Comparison of ENCODE assay signal across 10 mouse cellular contexts in the genomic region with DNA sequence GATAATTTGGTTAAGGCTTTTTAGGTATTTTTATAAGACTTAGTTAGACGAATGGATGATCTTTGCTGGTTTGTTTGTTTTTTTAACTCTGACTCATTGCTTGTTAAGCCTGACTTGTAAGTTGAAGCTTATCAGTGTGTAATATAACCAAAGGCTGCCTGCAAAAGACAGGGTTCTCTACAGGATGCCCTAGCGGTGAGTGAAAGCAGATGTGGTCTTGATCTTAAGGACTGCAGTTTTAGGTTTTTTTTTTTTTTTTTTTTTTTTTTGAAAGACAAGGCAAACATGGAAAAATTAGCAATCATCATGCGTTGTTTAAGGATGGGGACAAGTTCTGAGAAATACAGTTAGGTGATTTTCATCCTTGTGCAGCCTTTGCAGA. TPM values are rescaled to one million over a fixed set of nuclear protein-coding genes. Genes with fewer than 3 reads are reported as not detected.
DNase-seq lines count a peak whose midpoint lies in the region; ATAC-seq and TF ChIP-seq lines count a peak whose summit lies in the region.
"Had no signal": no experiment of that assay in that cellular context is flagged by ENCODE, and none has a peak within 500 bp of the region (broad histone marks: within the 10 kb centered on the region; RNA-seq: fewer than 3 reads in every experiment).

No protein-coding gene starts in this region.

- peak; percentile 93 for DNase-seq in 3T3-L1 (ENCODE audit: low read depth, low spot score)
- peak; percentile 45 for DNase-seq in T-cell, adult 2 months (ENCODE audit: low spot score)
- peak in 1 of 3 experiments; percentile 33 for DNase-seq in liver, embryonic 14.5 days (ENCODE audit: low read depth in 3 of 3, low spot score in 3 of 3)
- DNase-seq in cerebellum, postnatal 10 days: no peak
- no peak for DNase-seq in cerebellum, adult 11 months
- no peak for DNase-seq in Muller cell, postnatal 12 days (ENCODE audit: inconsistent ontology term)
- DNase-seq: kidney, postnatal 25 days had no signal

- TF ChIP-seq EP300 in liver, embryonic 14.5 days (IDR thresholded peaks at IDR 0.05; ENCODE audit: low read depth): no peak

- peak overlapping the region; percentile 63 for H3K4me2 ChIP-seq in hindbrain, embryonic 13.5 days
- H3K4me2 ChIP-seq in hindbrain, embryonic 12.5 days (replicated peaks): no peak overlapping the region
- H3K4me2 ChIP-seq in liver, embryonic 14.5 days (ENCODE audit: low read depth): peak overlapping the region; percentile 90

- no peak for ATAC-seq in hindbrain, embryonic 13.5 days (ENCODE audit: low FRiP score)
- no peak for ATAC-seq in hindbrain, embryonic 12.5 days (ENCODE audit: low FRiP score)
- ATAC-seq in liver, embryonic 14.5 days (ENCODE audit: insufficient read depth): no peak

- H3K27me3 ChIP-seq in hindbrain, embryonic 13.5 days: no peaks in the 10 kb centered on the region
- no peaks in the 10 kb centered on the region for H3K27me3 ChIP-seq in hindbrain, embryonic 12.5 days
- no peaks in the 10 kb centered on the region for H3K27me3 ChIP-seq in liver, embryonic 14.5 days (ENCODE audit: control insufficient read depth, insufficient read depth, low read length)
- H3K27me3 ChIP-seq: embryonic facial prominence, embryonic 15.5 days had no signal

- H3K9ac ChIP-seq in hindbrain, embryonic 13.5 days: no peak overlapping the region
- no peak overlapping the region for H3K9ac ChIP-seq in hindbrain, embryonic 12.5 days
- H3K9ac ChIP-seq in liver, embryonic 14.5 days (replicated peaks): no peak overlapping the region; the same call in 1 of the 2 replicates
- H3K9ac ChIP-seq: embryonic facial prominence, embryonic 15.5 days had no signal

- H3K4me3 ChIP-seq in hindbrain, embryonic 13.5 days: peak overlapping the region; percentile 92; the same call in 1 of the 2 replicates
- H3K4me3 ChIP-seq in hindbrain, embryonic 12.5 days: no peak overlapping the region
- peak overlapping the region in 1 of 2 experiments; percentile 91; a peak in 1 of 4 replicates for H3K4me3 ChIP-seq in liver, embryonic 14.5 days (ENCODE audit: insufficient read depth in 1 of 2, low read depth in 2 of 2, low read length in 2 of 2)

- H3K4me1 ChIP-seq in hindbrain, embryonic 13.5 days (replicated peaks): peaks cover 38% of the 10 kb centered on the region
- peaks cover 22% of the 10 kb centered on the region for H3K4me1 ChIP-seq in hindbrain, embryonic 12.5 days
- peaks cover 14 to 15% of the 10 kb centered on the region in 2 experiments for H3K4me1 ChIP-seq in liver, embryonic 14.5 days (replicated peaks; ENCODE audit: control insufficient read depth in 2 of 2, insufficient read depth in 2 of 2, low read length in 1 of 2)

- TF ChIP-seq CTCF in liver, embryonic 14.5 days (IDR thresholded peaks at IDR 0.05; ENCODE audit: low read depth): no peak; the same call in 1 of the 2 replicates

- no peak overlapping the region for H3K27ac ChIP-seq in hindbrain, embryonic 13.5 days
- no peak overlapping the region for H3K27ac ChIP-seq in hindbrain, embryonic 12.5 days
- no peak overlapping the region for H3K27ac ChIP-seq in liver, embryonic 14.5 days
- H3K27ac ChIP-seq: embryonic facial prominence, embryonic 15.5 days had no signal

- 75% methylated on average over 3 of the region's 3 CpGs for WGBS in hindbrain, embryonic 13.5 days
- 64% methylated on average over 3 of the region's 3 CpGs for WGBS in hindbrain, embryonic 12.5 days
- WGBS in liver, embryonic 14.5 days (ENCODE audit: insufficient replicate concordance): 40% methylated on average over 3 of the region's 3 CpGs

- no peaks in the 10 kb centered on the region for H3K9me3 ChIP-seq in hindbrain, embryonic 13.5 days
- H3K9me3 ChIP-seq in hindbrain, embryonic 12.5 days (replicated peaks): no peaks in the 10 kb centered on the region
- no peaks in the 10 kb centered on the region for H3K9me3 ChIP-seq in liver, embryonic 14.5 days (ENCODE audit: control insufficient read depth, low read length)
- H3K9me3 ChIP-seq: embryonic facial prominence, embryonic 15.5 days had no signal

- no peaks in the 10 kb centered on the region; the same call in 1 of the 2 replicates for H3K36me3 ChIP-seq in hindbrain, embryonic 13.5 days
- H3K36me3 ChIP-seq in hindbrain, embryonic 12.5 days: no peaks in the 10 kb centered on the region
- H3K36me3 ChIP-seq in liver, embryonic 14.5 days (replicated peaks; ENCODE audit: control insufficient read depth, insufficient read depth, low read depth): no peaks in the 10 kb centered on the region

RNA-seq across cellular contexts. Expression of gene Rnf115, which starts 1.9 kb away (rescaled TPM):
- 70.3 and 72.4 TPM in 2 replicates for polyA plus RNA-seq in hindbrain, embryonic 13.5 days (2015; fragmentation: Nextera tagmentation; extraction: Ambion mirVana)
- 78.2 and 87.9 TPM in 2 replicates for polyA plus RNA-seq in hindbrain, embryonic 12.5 days (2016; fragmentation: Nextera tagmentation; extraction: Ambion mirVana)
- polyA plus RNA-seq in liver, embryonic 14.5 days (2012; rRNA removed): 9.6 and 12.4 TPM in 2 replicates
- polyA plus RNA-seq in liver, embryonic 14.5 days (2014; fragmentation: Nextera tagmentation; extraction: Ambion mirVana): 28.2 and 33.0 TPM in 2 replicates

RNA-seq across cellular contexts. Expression of gene Polr3c, which starts 2.0 kb away (rescaled TPM):
- 32.5 and 36.4 TPM in 2 replicates for polyA plus RNA-seq in hindbrain, embryonic 13.5 days (2015; fragmentation: Nextera tagmentation; extraction: Ambion mirVana)
- 35.9 and 36.0 TPM in 2 replicates for polyA plus RNA-seq in hindbrain, embryonic 12.5 days (2016; fragmentation: Nextera tagmentation; extraction: Ambion mirVana)
- polyA plus RNA-seq in liver, embryonic 14.5 days (2012; rRNA removed): 15.4 and 21.6 TPM in 2 replicates
- polyA plus RNA-seq in liver, embryonic 14.5 days (2014; fragmentation: Nextera tagmentation; extraction: Ambion mirVana): 14.5 and 14.6 TPM in 2 replicates

RNA-seq across cellular contexts. Expression of gene Nudt17, which starts 21.0 kb away (rescaled TPM):
- 14.0 and 19.2 TPM in 2 replicates for polyA plus RNA-seq in hindbrain, embryonic 13.5 days (2015; fragmentation: Nextera tagmentation; extraction: Ambion mirVana)
- polyA plus RNA-seq in hindbrain, embryonic 12.5 days (2016; fragmentation: Nextera tagmentation; extraction: Ambion mirVana): 10.9 and 13.9 TPM in 2 replicates
- polyA plus RNA-seq in liver, embryonic 14.5 days (2012; rRNA removed): 0.62 and 0.65 TPM in 2 replicates
- 1.4 and 1.5 TPM in 2 replicates for polyA plus RNA-seq in liver, embryonic 14.5 days (2014; fragmentation: Nextera tagmentation; extraction: Ambion mirVana)

RNA-seq across cellular contexts. Expression of gene Pias3, which starts 33.2 kb away (rescaled TPM):
- polyA plus RNA-seq in hindbrain, embryonic 13.5 days (2015; fragmentation: Nextera tagmentation; extraction: Ambion mirVana): 33.7 and 33.8 TPM in 2 replicates
- 48.2 and 55.0 TPM in 2 replicates for polyA plus RNA-seq in hindbrain, embryonic 12.5 days (2016; fragmentation: Nextera tagmentation; extraction: Ambion mirVana)
- 5.1 and 5.7 TPM in 2 replicates for polyA plus RNA-seq in liver, embryonic 14.5 days (2012; rRNA removed)
- 3.6 and 4.1 TPM in 2 replicates for polyA plus RNA-seq in liver, embryonic 14.5 days (2014; fragmentation: Nextera tagmentation; extraction: Ambion mirVana)

RNA-seq across cellular contexts. Expression of gene Ankrd35, which starts 59.5 kb away (rescaled TPM):
- 0.84 and 0.89 TPM in 2 replicates for polyA plus RNA-seq in hindbrain, embryonic 13.5 days (2015; fragmentation: Nextera tagmentation; extraction: Ambion mirVana)
- polyA plus RNA-seq in hindbrain, embryonic 12.5 days (2016; fragmentation: Nextera tagmentation; extraction: Ambion mirVana): 0.57 and 0.58 TPM in 2 replicates
- 0.26 and 0.39 TPM in 2 replicates for polyA plus RNA-seq in liver, embryonic 14.5 days (2012; rRNA removed)
- polyA plus RNA-seq in liver, embryonic 14.5 days (2014; fragmentation: Nextera tagmentation; extraction: Ambion mirVana): 0.13 and 0.22 TPM in 2 replicates

Comparison
In these comparisons a context has a peak if more than half of its experiments do, and no peak if none do; other contexts are left out.
1. DNase-seq: peak in 3T3-L1 (single experiment) and T-cell, adult 2 months (single experiment); none in cerebellum, postnatal 10 days (0 of 2), cerebellum, adult 11 months (single experiment) and Muller cell, postnatal 12 days (single experiment).